Mouse (Mus musculus): ENCODE data around the gene Nkain2. TPM values are rescaled to one million over a fixed set of nuclear protein-coding genes. Genes with fewer than 3 reads are reported as not detected.

Nkain2 gene
- total RNA-seq, 2 experiments from 2014 or later = 0.07 to 0.24 TPM

DNA sequence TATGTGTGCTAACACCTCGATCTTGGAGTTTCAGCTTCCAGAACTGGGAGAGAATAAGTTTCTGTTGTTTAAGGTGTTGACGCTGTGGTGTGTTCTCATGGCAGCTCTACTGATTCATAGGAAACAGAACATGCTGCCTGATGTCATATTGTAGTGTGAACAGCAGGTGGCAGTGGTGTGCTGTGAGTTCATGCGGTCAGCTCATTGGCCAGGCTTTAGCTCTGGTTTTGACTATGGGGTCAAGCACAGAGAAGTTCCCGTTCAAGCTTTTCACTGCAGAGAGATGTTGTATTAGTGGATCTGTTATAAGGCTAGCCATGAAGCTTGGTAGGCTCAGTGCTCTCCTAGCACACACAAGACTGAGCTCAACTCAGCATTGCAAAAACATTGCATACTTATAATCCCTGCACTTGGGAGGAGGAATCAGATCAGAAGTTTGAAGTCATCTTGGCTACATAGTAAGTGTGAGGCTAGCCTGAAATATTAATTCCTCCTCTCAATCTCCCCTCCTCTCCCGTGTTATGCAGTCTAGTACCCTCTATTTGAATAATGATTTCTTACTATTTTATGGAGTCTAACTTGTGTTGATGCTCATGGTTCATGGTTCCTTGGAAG lies 1147.7 kb downstream of the Nkain2 start:
- intact Hi-C loops (cut with DNase I) = loop anchor here (5.0 to 10.0 kb wide), 2 partner anchors 275 to 1152 kb away; partner anchors contain the start of gene Nkain2
- DNase-seq = peak; percentile 64 to 72

DNA sequence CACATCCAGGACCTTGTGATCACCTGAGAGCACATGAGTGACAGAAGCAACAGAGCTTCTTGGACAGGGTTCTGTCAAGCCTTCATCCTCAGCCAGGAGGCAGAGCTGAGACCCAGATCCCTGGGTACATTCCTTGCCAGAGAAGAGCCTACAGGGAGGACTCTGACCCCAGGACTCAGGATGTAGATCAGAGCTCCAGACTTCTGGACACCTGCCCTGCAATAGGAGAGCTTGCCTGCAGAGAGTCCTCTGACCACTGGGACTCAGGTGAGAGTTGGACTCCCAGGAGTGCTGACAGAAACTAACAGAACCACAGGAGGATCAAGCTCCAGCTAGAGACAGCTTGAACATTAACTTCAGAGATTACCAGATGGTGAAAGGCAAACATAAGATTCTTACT lies 1162.2 kb downstream of the Nkain2 start:
- intact Hi-C loops (cut with DNase I) = no loop called here
- no peak for DNase-seq

DNA sequence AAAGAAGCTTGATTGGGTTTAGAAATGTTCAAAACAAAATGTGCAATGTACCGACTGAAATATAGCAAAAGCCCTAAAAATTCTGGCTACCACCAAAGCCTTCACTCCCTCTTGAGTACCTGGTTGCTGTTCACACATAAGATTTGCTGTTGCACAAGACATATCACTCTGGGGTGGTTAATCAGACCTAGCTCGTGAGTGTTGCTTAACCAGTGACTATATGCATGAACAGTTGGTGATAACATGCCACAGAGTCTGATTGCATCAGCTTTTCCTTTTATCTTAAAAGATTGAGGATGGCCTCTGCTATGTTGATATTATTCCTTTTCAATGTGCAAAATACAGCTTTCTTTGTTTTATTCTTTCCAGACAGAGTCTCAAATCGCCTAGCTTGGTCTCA lies 1243.0 kb downstream of the Nkain2 start:
- no peak for DNase-seq
- intact Hi-C loops (cut with DNase I) = no loop called here

DNA sequence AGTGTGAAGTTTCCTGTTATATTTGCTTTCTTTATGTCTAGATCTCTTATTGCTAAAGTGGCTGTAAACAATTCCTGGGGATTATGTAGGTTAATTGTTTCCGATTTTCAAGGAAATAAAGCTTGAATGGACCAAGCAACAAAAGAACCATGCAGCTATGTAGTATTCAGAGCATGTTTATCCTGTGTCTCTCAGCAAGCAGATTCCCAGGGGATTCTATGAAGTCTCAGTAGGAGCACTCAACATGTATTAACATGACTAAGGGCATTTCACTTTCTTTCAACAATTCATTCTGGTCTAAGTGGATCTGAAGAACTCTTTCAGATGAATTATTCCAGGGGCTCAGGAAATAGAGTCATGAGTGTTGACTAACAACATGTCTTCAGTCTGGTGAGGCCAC lies 1244.2 kb downstream of the Nkain2 start:
- intact Hi-C loops (cut with DNase I) = no loop called here
- no peak for DNase-seq

Other genes starting within 250 kb of the Nkain2 start
- gene Trdn, start 190.1 kb upstream of the Nkain2 start, total RNA-seq (2021) = 100 to 1,000 TPM; 328 to 341 TPM